In the genomic region with DNA sequence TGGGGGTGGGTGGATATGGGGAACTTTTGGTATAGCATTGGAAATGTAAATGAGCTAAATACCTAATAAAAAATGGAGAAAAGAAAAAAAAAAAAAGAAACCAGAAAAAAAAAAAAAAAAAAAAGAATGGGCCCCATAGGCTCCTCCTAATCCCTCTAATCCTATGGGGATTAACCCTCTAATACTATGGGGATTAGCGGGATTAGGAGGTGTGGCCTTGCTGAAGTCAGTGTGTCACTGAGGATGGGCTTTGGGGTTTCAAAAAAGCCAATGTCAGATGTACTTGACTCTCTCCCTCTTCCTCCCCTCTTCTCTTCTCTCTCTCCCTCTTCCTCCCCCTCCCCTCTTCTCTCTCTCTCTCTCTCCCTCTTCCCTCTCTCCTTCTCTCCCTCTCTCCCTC, we compare ENCODE assay signal across 26 mouse cellular contexts.
DNase-seq lines count a peak whose midpoint lies in the region; ATAC-seq lines count a peak whose summit lies in the region.
"Had no signal": no experiment of that assay in that cellular context is flagged by ENCODE, and none has a peak within 500 bp of the region (broad histone marks: within the 10 kb centered on the region; RNA-seq: fewer than 3 reads in every experiment).

No protein-coding gene starts in this region.

- H3K9ac ChIP-seq in embryonic facial prominence, embryonic 11.5 days (replicated peaks; ENCODE audit: low read length) = no peak overlapping the region
- H3K9ac ChIP-seq: embryonic facial prominence, embryonic 13.5 days; embryonic facial prominence, embryonic 15.5 days; forebrain, embryonic 12.5 days had no signal

- no peaks in the 10 kb centered on the region for H3K4me1 ChIP-seq in embryonic facial prominence, embryonic 11.5 days (ENCODE audit: control insufficient read depth, insufficient read depth, low read length)
- H3K4me1 ChIP-seq in embryonic facial prominence, embryonic 10.5 days = no peaks in the 10 kb centered on the region
- H3K4me1 ChIP-seq: embryonic facial prominence, embryonic 15.5 days had no signal

- H3K4me3 ChIP-seq in embryonic facial prominence, embryonic 11.5 days (ENCODE audit: low read depth, low read length) = no peak overlapping the region
- H3K4me3 ChIP-seq in embryonic facial prominence, embryonic 10.5 days = no peak overlapping the region
- H3K4me3 ChIP-seq: embryonic facial prominence, embryonic 13.5 days; embryonic facial prominence, embryonic 15.5 days; erythroblast, embryonic 14.5 days; forebrain, embryonic 10.5 days; forebrain, embryonic 12.5 days had no signal

- no peaks in the 10 kb centered on the region for H3K27me3 ChIP-seq in embryonic facial prominence, embryonic 11.5 days (ENCODE audit: control insufficient read depth, insufficient read depth, low read length)
- H3K27me3 ChIP-seq in embryonic facial prominence, embryonic 10.5 days (replicated peaks; ENCODE audit: low read depth, poor library complexity, severe bottlenecking) = 0 out of 2 replicates have a peak, but pooled peaks cover 20% of the 10 kb centered on the region
- H3K27me3 ChIP-seq: embryonic facial prominence, embryonic 13.5 days; embryonic facial prominence, embryonic 15.5 days; Patski had no signal

- 67% methylated on average over 1 of the region's 1 CpGs for WGBS in embryonic facial prominence, embryonic 11.5 days
- WGBS in embryonic facial prominence, embryonic 10.5 days = 76% methylated on average over 1 of the region's 1 CpGs

- no peak overlapping the region for H3K4me2 ChIP-seq in embryonic facial prominence, embryonic 11.5 days (ENCODE audit: low read depth, low read length)
- H3K4me2 ChIP-seq: embryonic facial prominence, embryonic 13.5 days; embryonic facial prominence, embryonic 15.5 days; forebrain, embryonic 12.5 days had no signal

- peak; percentile 18 for DNase-seq in embryonic facial prominence, embryonic 11.5 days (ENCODE audit: low spot score)
- no peak for DNase-seq in embryonic facial prominence, embryonic 10.5 days (ENCODE audit: low spot score)
- DNase-seq in retina, embryonic 14.5 days (ENCODE audit: low spot score) = peak; percentile 45
- DNase-seq in retina, postnatal 7 days (ENCODE audit: low read depth, low spot score) = peak; percentile 73
- no peak for DNase-seq in gastrocnemius, postnatal 4 days (ENCODE audit: low spot score in 2 of 2)
- DNase-seq: adrenal gland, postnatal 10 days; adrenal gland, postnatal 25 days; B cell, adult 2 months; cerebellum, adult 11 months; cerebellum, adult 18-20 months; cerebellum, adult 8-10 months; cerebellum, adult 9-11 months; cerebellum, postnatal 14 days; cerebellum, postnatal 36 days; embryo, embryonic 11 days had no signal

- H3K27ac ChIP-seq in embryonic facial prominence, embryonic 11.5 days (replicated peaks; ENCODE audit: low read depth, low read length) = no peak overlapping the region
- H3K27ac ChIP-seq in embryonic facial prominence, embryonic 10.5 days (replicated peaks) = no peak overlapping the region
- H3K27ac ChIP-seq: embryonic facial prominence, embryonic 13.5 days; embryonic facial prominence, embryonic 15.5 days; forebrain, embryonic 10.5 days; forebrain, embryonic 12.5 days had no signal

- no peaks in the 10 kb centered on the region for H3K9me3 ChIP-seq in embryonic facial prominence, embryonic 11.5 days (replicated peaks; ENCODE audit: control insufficient read depth, low read length)
- H3K9me3 ChIP-seq in embryonic facial prominence, embryonic 10.5 days = no peaks in the 10 kb centered on the region
- H3K9me3 ChIP-seq: embryonic facial prominence, embryonic 13.5 days; embryonic facial prominence, embryonic 15.5 days; forebrain, embryonic 10.5 days; forebrain, embryonic 12.5 days had no signal

- no peaks in the 10 kb centered on the region for H3K36me3 ChIP-seq in embryonic facial prominence, embryonic 11.5 days (replicated peaks; ENCODE audit: control insufficient read depth, insufficient read depth, low read depth, low read length)
- no peaks in the 10 kb centered on the region for H3K36me3 ChIP-seq in embryonic facial prominence, embryonic 10.5 days (replicated peaks)
- H3K36me3 ChIP-seq: embryonic facial prominence, embryonic 13.5 days; embryonic facial prominence, embryonic 15.5 days; forebrain, embryonic 10.5 days; forebrain, embryonic 12.5 days; G1E had no signal

- ATAC-seq in embryonic facial prominence, embryonic 11.5 days (replicated peaks; ENCODE audit: insufficient number of reproducible peaks, low FRiP score, low TSS enrichment, low read depth) = no peak
- ATAC-seq: activated CD4-positive, CD25-positive, alpha-beta regulatory T cell, adult 4 months; CD4-positive, CD25-positive, alpha-beta regulatory T cell, adult 4 months; forebrain, embryonic 14.5 days; forebrain, embryonic 16.5 days; Patski had no signal

Comparison
In these comparisons a context has a peak if more than half of its experiments do, and no peak if none do; other contexts are left out.
1. DNase-seq: peak in embryonic facial prominence, embryonic 11.5 days (single experiment), retina, embryonic 14.5 days (single experiment) and retina, postnatal 7 days (single experiment); none in embryonic facial prominence, embryonic 10.5 days (single experiment) and gastrocnemius, postnatal 4 days (0 of 2).